Mouse (Mus musculus): Measurements from ENCODE around the gene Opa1. TPM values are rescaled to one million over a fixed set of nuclear protein-coding genes. Genes with fewer than 3 reads are reported as not detected.

Gene Opa1
- total RNA-seq, 2 experiments from 2014 or later: 153 to 170 TPM

GRCm38 (mm10) chr16:29687987-29688885 lies 109.1 kb downstream of the Opa1 start:
- intact Hi-C loops (cut with DNase I): no loop called here
- DNase-seq: no peak

- DNase-seq: no peak
- intact Hi-C loops (cut with DNase I): no loop called here
Observed at GRCm38 (mm10) chr16:29689187-29689819, 110.2 kb downstream of the Opa1 start.

DNA sequence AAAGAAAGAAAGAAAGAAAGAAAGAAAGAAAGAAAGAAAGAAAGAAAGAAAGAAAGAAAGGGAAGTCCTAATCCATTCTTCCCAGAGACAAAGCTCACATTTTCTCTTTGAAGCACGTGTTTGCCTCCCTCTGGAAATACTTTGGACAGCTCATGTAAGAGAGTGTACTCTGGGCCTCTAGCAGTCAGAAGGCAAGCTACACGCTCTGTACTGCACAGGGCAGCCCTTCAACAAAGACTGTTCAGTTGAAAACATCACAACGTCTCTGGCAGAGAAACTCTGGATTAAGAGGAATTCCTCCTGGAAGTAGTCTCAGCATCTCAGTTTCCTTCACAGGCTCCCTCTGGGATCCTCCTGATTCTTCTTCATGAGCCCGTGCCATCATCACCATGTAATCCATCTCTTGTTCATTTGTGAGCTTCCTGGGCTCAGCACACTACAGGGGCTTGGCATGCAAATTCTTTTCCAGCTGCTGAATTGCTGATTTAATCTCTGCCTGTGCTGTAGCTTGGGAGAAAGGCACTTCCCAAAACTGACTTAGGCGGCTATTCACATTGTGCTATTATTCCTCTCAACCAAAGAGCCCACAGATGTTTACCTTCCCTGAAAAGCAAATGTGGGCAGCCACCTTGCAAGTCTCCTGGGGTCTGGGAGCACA lies 114.0 kb downstream of the Opa1 start:
- no peak for DNase-seq
- intact Hi-C loops (cut with DNase I): no loop called here

DNA sequence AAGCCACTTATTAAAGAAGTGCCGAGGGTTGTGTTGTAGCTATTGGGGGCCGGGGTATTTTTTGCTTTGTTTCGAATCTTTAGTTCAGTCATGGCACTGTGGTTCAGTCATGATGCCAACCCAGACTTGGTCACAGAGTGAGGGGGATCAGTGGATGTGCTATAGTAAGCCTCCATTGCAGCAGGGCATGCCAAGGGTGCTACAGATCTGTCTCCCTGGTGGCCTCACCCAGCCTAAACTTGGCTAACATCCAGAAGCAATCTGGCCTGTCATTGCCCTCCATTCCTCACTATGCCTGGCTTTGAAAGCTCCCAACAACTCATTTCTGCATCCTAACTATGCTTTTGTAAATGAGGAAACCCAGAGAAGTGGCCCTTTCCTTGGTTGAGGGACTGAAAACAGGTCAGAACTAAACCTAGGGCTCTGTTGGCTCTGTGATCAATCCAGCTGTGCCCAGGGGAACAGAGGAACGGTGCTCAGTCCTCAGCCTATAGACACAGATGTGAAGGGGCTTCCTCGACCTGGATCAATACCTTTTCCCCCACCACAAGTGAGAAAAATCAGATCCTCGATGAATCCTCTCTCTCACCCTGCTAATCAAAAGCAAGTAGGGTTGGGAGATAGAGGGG lies 114.8 kb downstream of the Opa1 start:
- DNase-seq: no peak
- intact Hi-C loops (cut with DNase I): no loop called here

DNA sequence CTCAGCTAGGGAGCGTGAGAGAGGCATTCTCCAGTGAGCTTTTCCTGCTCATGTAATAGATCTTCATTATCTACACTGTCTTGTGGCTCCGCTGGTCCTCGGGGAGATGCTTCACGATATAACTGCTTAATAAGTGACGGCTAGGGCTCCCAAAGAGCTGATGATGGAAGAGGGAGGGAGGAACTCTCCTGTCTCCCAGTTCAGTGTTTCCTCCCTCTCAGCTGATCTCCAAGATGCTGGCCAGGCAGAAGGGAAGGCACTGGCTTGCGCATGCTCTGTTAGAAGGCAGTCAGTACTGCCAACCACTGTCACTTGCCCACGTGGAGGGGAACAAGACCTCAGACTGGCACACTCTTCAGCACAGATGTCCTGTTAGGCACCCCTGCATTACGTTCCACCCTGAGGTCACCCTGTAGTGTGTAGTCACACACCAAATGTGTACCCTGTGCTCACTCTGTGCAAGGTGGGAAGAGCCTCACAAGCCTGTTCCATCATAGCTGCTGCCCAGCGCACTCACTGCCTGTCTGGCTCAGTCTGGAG lies 115.4 kb downstream of the Opa1 start:
- no peak for DNase-seq
- intact Hi-C loops (cut with DNase I): no loop called here

Other genes starting within 250 kb of the Opa1 start
- gene Atp13a5, start 200.6 kb upstream of the Opa1 start, total RNA-seq (2021): not detected
- not detected for gene Atp13a4, start 34.5 kb upstream of the Opa1 start, total RNA-seq (2021)

All from heart, postnatal 36 days (tissue).